Mouse (Mus musculus) hindlimb bud, embryonic 11.5 days (tissue): Measurements from ENCODE around the gene 2010300C02Rik.
"Not testable (repeated sequence)": the region's sequence is repeated elsewhere in the genome, so short reads cannot be mapped to it uniquely, and the experiment has no call there.

Experiments
- DNase-seq: peaks from one replicate; pipeline ENCODE4 v3.0.0-alpha.2; 2012; ENCODE audit warnings: low read depth, low spot score; ENCODE audit errors: extremely low spot score

The 2010300C02Rik gene

GRCm38 (mm10) chr1:37630412-37631210, 89.3 kb downstream of the 2010300C02Rik start:
- no peak for DNase-seq

GRCm38 (mm10) chr1:37629876-37630275, 90.0 kb downstream of the 2010300C02Rik start:
- DNase-seq = no peak

GRCm38 (mm10) chr1:37628749-37629148, 91.1 kb downstream of the 2010300C02Rik start:
- no peak for DNase-seq

- DNase-seq = no peak
Measured at GRCm38 (mm10) chr1:37624185-37624584, 95.7 kb downstream of the 2010300C02Rik start.

- no peak for DNase-seq
Measured at GRCm38 (mm10) chr1:37622049-37622448, 97.8 kb downstream of the 2010300C02Rik start.

- DNase-seq = no peak
Measured at GRCm38 (mm10) chr1:37619542-37619941, 100.3 kb downstream of the 2010300C02Rik start.

- no peak for DNase-seq
Measured at GRCm38 (mm10) chr1:37617047-37617446, 102.8 kb downstream of the 2010300C02Rik start.

- no peak for DNase-seq
Measured at GRCm38 (mm10) chr1:37616569-37616968, 103.3 kb downstream of the 2010300C02Rik start.

- DNase-seq = no peak
Measured at GRCm38 (mm10) chr1:37615290-37616040, 104.4 kb downstream of the 2010300C02Rik start.

- DNase-seq = no peak
Measured at GRCm38 (mm10) chr1:37614836-37615235, 105.0 kb downstream of the 2010300C02Rik start.

GRCm38 (mm10) chr1:37614130-37614529, 105.8 kb downstream of the 2010300C02Rik start:
- no peak for DNase-seq

- no peak for DNase-seq
Measured at GRCm38 (mm10) chr1:37611032-37611431, 108.9 kb downstream of the 2010300C02Rik start.

GRCm38 (mm10) chr1:37610242-37610641, 109.6 kb downstream of the 2010300C02Rik start:
- DNase-seq = no peak

- DNase-seq = not testable (repeated sequence)
Measured at GRCm38 (mm10) chr1:37605694-37606093, 114.2 kb downstream of the 2010300C02Rik start.

GRCm38 (mm10) chr1:37603206-37603605, 116.7 kb downstream of the 2010300C02Rik start:
- DNase-seq = no peak

GRCm38 (mm10) chr1:37602268-37602667, 117.6 kb downstream of the 2010300C02Rik start:
- DNase-seq = no peak

GRCm38 (mm10) chr1:37601461-37601860, 118.4 kb downstream of the 2010300C02Rik start:
- DNase-seq = no peak

- DNase-seq = no peak
Measured at GRCm38 (mm10) chr1:37600640-37601175, 119.2 kb downstream of the 2010300C02Rik start.

- no peak for DNase-seq
Measured at GRCm38 (mm10) chr1:37598986-37599385, 120.9 kb downstream of the 2010300C02Rik start.

- DNase-seq = not testable (repeated sequence)
Measured at GRCm38 (mm10) chr1:37594812-37595211, 125.1 kb downstream of the 2010300C02Rik start.

- no peak for DNase-seq
Measured at GRCm38 (mm10) chr1:37585809-37586480, 133.9 kb downstream of the 2010300C02Rik start.
